Mouse (Mus musculus): ENCODE measurements around the gene Tulp1. TPM values are rescaled to one million over a fixed set of nuclear protein-coding genes. Genes with fewer than 3 reads are reported as not detected.
A peak's percentile ranks its signal among the peaks of the same experiment; 100 is the strongest.

The Tulp1 gene
- total and polyA plus RNA-seq, 2 experiments, result not detected

DNA sequence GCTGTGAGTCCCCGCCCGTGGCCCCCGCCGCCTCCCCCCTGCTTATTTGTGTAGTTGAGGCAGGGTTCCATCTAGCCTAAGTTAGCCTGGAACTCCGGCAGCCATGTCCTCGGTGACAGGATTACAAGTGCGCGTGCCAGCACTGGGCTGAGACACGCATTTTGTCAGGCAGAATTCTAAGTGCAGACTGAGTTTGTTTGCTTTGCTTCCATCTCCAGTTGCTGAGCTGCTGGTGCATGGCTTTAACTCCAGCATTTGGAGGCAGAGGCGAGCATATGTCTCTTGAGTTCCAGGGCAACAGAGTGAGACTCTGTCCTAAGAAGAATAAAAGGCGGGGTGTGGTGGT lies 51.2 kb downstream of the Tulp1 start:
- TF ChIP-seq POLR2A (IDR thresholded peaks at IDR 0.05; ENCODE audit: extremely low read depth, insufficient read depth, low read length) (no peak), CTCF (IDR thresholded peaks at IDR 0.05; ENCODE audit: low read depth, low read length) (no peak)
- Histone ChIP-seq H3K4me1 (ENCODE audit: control insufficient read depth, insufficient read depth, low read length) (0 out of 2 replicates have a peak, but pooled peaks cover 2% of the 10 kb centered on the region), H3K27me3 (ENCODE audit: control insufficient read depth, insufficient read depth, low read length) (no peaks in the 10 kb centered on the region), H3K36me3 (ENCODE audit: control insufficient read depth, insufficient read depth, low read length) (no peaks in the 10 kb centered on the region), H3K27ac (replicated peaks; ENCODE audit: insufficient read depth, low read depth, low read length) (no peak overlapping the region), H3K79me2 (ENCODE audit: control insufficient read depth, insufficient read depth, low read length) (0 out of 2 replicates have a peak, but pooled peaks cover 3% of the 10 kb centered on the region), H3K4me3 (ENCODE audit: insufficient read depth, low read depth, low read length) (peak overlapping the region; percentile 74), H3K9ac (ENCODE audit: low read depth, low read length) (peak overlapping the region; percentile 90)
- 3% methylated on average over 11 of the region's 11 CpGs for WGBS
- peak; percentile 48 for DNase-seq (ENCODE audit: extremely low read depth, low read depth, low spot score)

DNA sequence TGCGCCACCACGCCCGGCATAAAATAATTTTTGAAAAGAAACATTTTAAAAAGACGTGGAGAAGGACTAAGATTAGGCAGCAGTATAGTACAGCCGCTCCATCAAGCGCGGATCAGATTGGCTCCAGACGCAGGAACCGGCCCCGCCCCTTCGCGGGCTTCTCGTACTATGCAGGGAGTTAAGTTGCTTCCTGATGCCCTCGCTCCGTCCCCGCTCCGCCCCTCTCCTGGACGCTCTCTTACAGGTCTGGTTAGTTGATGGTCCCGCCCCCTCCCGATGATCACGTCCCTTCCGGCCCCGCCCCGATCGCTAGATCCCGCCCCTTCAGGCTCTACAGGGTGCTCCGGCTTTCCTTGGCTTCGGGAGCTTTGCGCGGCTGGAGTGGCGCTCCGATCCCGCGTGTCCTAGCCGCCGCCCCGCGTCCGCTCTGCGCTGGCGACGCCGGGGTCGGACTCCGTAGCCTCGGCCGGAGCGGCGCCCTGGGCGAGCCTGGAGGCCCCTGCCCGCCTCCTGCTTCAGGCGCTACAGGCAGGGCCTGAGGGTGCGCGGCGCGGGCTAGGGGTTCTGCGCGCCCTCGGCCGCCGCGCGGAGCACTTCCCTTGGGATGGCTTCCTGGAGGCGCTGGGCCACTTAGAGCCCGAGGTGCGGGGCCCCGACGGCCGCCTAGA lies 51.7 kb downstream of the Tulp1 start, which contains the start of gene Fance:
Gene Fance, plus strand, starts transcription at position 308 of the 668 bp plus-strand sequence.
- no peaks in the 10 kb centered on the region for H3K36me3 ChIP-seq (ENCODE audit: control insufficient read depth, insufficient read depth, low read length)
- TF ChIP-seq CTCF (IDR thresholded peaks at IDR 0.05; ENCODE audit: low read depth, low read length), result no peak
- TF ChIP-seq POLR2A (IDR thresholded peaks at IDR 0.05; ENCODE audit: extremely low read depth, insufficient read depth, low read length), result peak; percentile 88
- no peaks in the 10 kb centered on the region for H3K27me3 ChIP-seq (ENCODE audit: control insufficient read depth, insufficient read depth, low read length)
- peak; percentile 96 for DNase-seq (ENCODE audit: extremely low read depth, low read depth, low spot score)
- peak within 1 kb of the TSS; percentile 90 for H3K9ac ChIP-seq (ENCODE audit: low read depth, low read length)
- peak within 1 kb of the TSS; percentile 59 for H3K27ac ChIP-seq (replicated peaks; ENCODE audit: insufficient read depth, low read depth, low read length)
- peaks cover 4% of the 10 kb centered on the region for H3K4me1 ChIP-seq (ENCODE audit: control insufficient read depth, insufficient read depth, low read length)
- H3K4me3 ChIP-seq (ENCODE audit: insufficient read depth, low read depth, low read length), result peak within 1 kb of the TSS; percentile 74
- under 1% methylated on average over 67 of the region's 69 CpGs for WGBS
- 0 out of 2 replicates have a peak, but pooled peaks cover 3% of the 10 kb centered on the region for H3K79me2 ChIP-seq (ENCODE audit: control insufficient read depth, insufficient read depth, low read length)

DNA sequence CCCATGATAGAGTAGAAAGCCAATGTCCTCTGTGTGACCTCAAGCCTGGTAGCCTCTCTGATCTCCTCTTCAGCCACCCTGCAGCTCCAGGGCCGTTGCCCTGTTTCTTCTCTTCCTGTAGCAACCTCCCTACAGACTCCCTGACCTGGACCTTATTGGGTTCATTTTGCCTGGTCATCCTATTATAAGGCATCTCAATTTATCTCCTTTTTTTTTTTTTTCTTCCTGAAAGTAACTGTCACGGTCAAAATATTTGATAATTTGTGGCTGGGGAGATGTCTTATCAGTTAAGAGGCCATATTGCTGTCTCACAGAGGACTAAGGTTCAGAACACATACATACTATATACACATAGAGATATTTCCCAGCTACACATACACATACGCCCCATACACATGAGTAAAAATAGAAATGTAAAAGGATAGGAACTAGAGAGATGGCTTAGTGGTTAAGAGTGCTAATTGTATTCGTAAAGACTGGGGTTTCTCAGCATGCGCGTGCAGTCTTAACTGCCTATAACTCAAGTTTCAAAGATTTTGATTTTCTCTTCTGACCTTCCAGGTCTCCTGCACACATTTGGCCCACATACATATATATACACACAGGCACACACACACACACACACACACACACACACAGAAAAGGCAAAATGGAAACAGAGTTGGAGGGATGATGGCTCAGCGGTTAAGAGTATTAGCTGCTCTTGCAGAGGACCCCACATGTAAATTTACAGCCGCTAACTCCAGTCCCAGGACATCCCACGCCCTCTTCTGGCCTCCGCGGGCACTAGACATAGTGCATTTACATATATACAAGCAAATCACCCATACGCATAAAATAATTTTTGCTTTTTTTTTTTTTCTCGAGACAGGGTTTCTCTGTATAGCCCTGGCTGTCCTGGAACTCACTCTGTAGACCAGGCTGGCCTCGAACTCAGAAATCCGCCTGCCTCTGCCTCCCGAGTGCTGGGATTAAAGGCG lies 52.5 kb downstream of the Tulp1 start:
- no peak for DNase-seq (ENCODE audit: extremely low read depth, low read depth, low spot score)
- no peak overlapping the region for H3K9ac ChIP-seq (ENCODE audit: low read depth, low read length)
- TF ChIP-seq CTCF (IDR thresholded peaks at IDR 0.05; ENCODE audit: low read depth, low read length) (peak; percentile 33), POLR2A (IDR thresholded peaks at IDR 0.05; ENCODE audit: extremely low read depth, insufficient read depth, low read length) (no peak)
- H3K4me1 ChIP-seq (ENCODE audit: control insufficient read depth, insufficient read depth, low read length), result peaks cover 4% of the 10 kb centered on the region
- peak overlapping the region; percentile 45; the same call in 1 of the 2 replicates for H3K4me3 ChIP-seq (ENCODE audit: insufficient read depth, low read depth, low read length)
- 0 out of 2 replicates have a peak, but pooled peaks cover 3% of the 10 kb centered on the region for H3K79me2 ChIP-seq (ENCODE audit: control insufficient read depth, insufficient read depth, low read length)
- no peak overlapping the region for H3K27ac ChIP-seq (replicated peaks; ENCODE audit: insufficient read depth, low read depth, low read length)
- no peaks in the 10 kb centered on the region for H3K36me3 ChIP-seq (ENCODE audit: control insufficient read depth, insufficient read depth, low read length)
- no peaks in the 10 kb centered on the region for H3K27me3 ChIP-seq (ENCODE audit: control insufficient read depth, insufficient read depth, low read length)
- WGBS, result 35% methylated on average over 17 of the region's 17 CpGs

DNA sequence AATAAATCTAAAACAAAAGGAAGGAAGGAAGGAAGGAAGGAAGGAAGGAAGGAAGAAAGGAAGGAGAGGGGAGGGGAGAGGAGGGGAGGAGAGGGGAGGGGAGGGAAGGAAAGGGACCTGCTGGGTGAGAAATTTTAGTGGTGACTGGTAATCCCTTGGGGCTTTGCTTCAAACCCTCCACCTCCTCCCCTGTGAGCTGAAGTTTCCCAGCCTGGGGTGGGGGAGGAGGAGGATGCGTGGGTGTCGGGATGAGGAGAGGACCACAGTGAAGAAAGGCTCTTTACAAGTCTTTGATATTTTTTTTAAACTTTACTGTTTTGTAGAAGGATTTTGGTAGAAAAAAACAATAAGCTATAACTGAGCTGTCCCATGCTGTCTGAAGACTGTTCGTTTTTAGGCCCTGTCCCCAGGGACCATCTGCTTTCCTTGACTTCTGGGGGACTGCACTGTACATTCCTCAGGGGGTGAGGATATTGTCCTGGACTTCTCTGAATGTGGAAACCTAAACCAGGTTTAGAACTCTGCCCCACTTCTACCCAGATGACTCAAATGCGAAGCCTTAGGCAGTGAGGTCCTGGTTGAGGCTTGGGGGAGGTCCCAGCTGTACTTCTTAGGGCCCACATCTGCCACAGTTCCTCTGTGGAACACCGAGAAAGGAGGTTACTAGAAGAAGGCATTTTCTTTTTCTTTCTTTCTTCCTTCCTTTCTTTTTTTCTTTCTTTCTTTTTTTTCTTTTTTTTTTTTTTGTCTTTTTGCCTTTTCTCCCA lies 53.5 kb downstream of the Tulp1 start:
- Histone ChIP-seq H3K36me3 (ENCODE audit: control insufficient read depth, insufficient read depth, low read length) (no peaks in the 10 kb centered on the region), H3K27ac (replicated peaks; ENCODE audit: insufficient read depth, low read depth, low read length) (no peak overlapping the region), H3K4me1 (ENCODE audit: control insufficient read depth, insufficient read depth, low read length) (peaks cover 4% of the 10 kb centered on the region), H3K9ac (ENCODE audit: low read depth, low read length) (no peak overlapping the region), H3K27me3 (ENCODE audit: control insufficient read depth, insufficient read depth, low read length) (no peaks in the 10 kb centered on the region), H3K4me3 (ENCODE audit: insufficient read depth, low read depth, low read length) (no peak overlapping the region), H3K79me2 (ENCODE audit: control insufficient read depth, insufficient read depth, low read length) (0 out of 2 replicates have a peak, but pooled peaks cover 3% of the 10 kb centered on the region)
- WGBS, result 91% methylated on average over 5 of the region's 5 CpGs
- DNase-seq (ENCODE audit: extremely low read depth, low read depth, low spot score), result no peak
- TF ChIP-seq CTCF (IDR thresholded peaks at IDR 0.05; ENCODE audit: low read depth, low read length) (no peak), POLR2A (IDR thresholded peaks at IDR 0.05; ENCODE audit: extremely low read depth, insufficient read depth, low read length) (no peak)

DNA sequence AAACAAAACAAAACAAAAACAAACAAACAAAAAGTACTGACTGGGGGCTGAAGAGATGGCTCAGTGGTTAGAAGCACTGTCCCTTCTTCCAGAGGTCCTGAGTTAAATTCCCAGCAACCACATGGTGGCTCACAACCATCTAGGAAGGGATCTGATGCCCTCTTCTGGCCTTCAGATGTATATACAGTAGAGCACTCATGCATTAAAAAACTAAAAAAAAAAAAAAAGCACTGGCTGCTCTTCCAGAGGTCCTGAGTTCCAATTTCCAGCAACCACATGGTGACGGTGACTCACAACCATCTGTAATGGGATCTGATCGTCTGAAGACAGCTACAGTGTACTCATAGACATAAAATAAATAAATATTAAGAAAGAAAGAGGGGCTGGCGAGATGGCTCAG lies 54.2 kb downstream of the Tulp1 start:
- no peak overlapping the region for H3K4me3 ChIP-seq (ENCODE audit: insufficient read depth, low read depth, low read length)
- no peak for DNase-seq (ENCODE audit: extremely low read depth, low read depth, low spot score)
- TF ChIP-seq POLR2A (IDR thresholded peaks at IDR 0.05; ENCODE audit: extremely low read depth, insufficient read depth, low read length) (no peak), CTCF (IDR thresholded peaks at IDR 0.05; ENCODE audit: low read depth, low read length) (no peak)
- H3K27ac ChIP-seq (replicated peaks; ENCODE audit: insufficient read depth, low read depth, low read length), result no peak overlapping the region
- H3K9ac ChIP-seq (ENCODE audit: low read depth, low read length), result no peak overlapping the region
- peaks cover 4% of the 10 kb centered on the region for H3K4me1 ChIP-seq (ENCODE audit: control insufficient read depth, insufficient read depth, low read length)
- no peaks in the 10 kb centered on the region for H3K27me3 ChIP-seq (ENCODE audit: control insufficient read depth, insufficient read depth, low read length)
- no peaks in the 10 kb centered on the region for H3K36me3 ChIP-seq (ENCODE audit: control insufficient read depth, insufficient read depth, low read length)
- 87% methylated on average over 3 of the region's 3 CpGs for WGBS
- 0 out of 2 replicates have a peak, but pooled peaks cover 3% of the 10 kb centered on the region for H3K79me2 ChIP-seq (ENCODE audit: control insufficient read depth, insufficient read depth, low read length)

Data from liver, adult 2 months (tissue).